Mouse (Mus musculus) megakaryocyte, adult 5-6 weeks (primary cell): ENCODE measurements at regions not wholly inside any gene's neighbourhood (a gene's known extent, or its start where the extent isn't known, plus 50 kb on each side); places are given as distances from the start of the nearest gene placed in this dataset.

ENCODE experiments used
- ATAC-seq: 2 replicates; pipeline ENCODE4 v1.8.0; 2016; ENCODE audit warnings: mild to moderate bottlenecking, inconsistent platforms; ENCODE audit not compliant: poor library complexity, severe bottlenecking

DNA sequence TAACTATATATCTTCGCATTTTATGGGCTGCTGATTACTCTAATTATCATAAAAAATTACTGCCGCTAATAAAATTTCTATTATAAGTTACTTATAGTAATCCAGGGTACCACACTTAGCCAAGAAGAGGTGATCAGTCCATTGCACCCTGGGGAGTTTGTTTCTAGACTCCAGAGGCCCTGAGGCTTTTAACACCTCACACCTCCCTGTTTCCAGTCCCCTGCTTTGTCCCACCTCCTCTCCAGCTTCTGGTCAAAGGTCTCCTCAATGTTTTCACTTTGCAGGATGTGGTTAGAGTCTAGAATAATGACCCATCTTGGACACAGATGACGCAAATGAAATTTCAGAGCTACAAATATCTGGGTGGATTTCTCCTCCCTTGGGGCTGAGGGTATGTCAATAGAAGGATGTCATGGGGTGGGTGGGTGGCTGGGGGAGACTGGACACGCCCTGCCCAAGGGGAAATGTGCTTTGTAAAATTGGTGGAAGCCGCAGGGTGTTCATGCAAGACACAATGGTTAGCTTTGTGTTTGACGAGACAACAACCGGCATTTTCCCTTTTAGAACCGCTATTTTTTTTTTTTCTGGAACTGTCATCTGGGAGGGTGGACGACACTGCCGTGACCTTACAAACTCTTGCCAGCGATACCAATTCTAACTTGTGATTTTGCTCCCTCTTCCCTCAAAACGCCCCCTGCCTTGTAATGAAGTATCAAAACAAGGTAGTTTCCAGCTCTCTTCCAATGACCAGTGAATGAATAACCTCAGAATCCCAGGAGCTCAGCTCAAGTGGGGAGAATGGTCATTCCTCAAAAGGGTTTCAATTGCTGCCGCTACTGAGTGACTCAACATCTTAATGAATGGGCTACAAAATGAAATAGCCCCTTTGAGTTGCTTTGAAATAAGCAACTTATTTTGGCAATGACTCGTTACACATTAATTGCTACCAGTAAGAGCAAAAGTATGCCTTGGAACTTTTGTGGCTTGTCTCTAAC, 207.0 kb upstream of the Irx3 start:
- ATAC-seq: no peak

DNA sequence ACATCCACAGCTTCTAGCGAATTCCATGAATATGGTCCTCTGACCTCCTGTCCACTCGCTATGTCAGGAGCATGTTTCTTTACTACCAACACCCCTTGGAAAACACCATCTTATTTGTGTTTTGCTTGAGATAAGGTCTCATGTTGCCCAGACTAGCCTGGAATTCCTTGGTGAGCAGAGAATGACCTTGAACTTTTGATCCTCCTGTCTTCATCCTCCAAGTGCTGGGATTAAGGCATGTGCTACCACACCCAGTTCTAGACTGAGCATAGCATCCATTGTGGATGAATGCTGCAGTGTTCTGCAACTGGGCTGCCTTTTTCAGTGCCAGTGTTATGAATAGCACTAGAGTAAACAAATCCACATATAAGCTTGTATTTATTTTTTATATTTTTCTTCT, 203.2 kb upstream of the Irx3 start:
- no peak for ATAC-seq

- ATAC-seq: no peak
These were observed 202.7 kb upstream of the Irx3 start for GRCm38 (mm10) chr8:92004532-92004931.

DNA sequence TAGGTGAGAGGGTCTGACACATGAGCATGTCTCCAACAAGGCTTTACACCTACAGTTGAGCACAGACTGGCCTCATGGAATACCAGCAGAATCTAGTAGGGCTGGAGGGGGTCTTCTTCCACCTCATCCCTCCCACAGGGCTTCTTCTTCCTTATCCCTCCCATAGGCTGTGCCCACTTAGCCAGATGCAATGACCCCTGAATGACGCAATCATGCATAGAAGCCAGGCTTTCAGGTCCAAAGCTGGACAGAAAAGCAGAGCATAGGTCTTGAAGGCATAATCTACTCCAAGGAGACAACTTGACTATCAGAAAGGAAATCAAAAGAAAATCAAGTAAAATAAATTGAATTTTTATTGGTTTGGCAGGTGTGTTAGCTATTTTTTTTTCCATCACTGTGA, 198.5 kb upstream of the Irx3 start:
- no peak for ATAC-seq

DNA sequence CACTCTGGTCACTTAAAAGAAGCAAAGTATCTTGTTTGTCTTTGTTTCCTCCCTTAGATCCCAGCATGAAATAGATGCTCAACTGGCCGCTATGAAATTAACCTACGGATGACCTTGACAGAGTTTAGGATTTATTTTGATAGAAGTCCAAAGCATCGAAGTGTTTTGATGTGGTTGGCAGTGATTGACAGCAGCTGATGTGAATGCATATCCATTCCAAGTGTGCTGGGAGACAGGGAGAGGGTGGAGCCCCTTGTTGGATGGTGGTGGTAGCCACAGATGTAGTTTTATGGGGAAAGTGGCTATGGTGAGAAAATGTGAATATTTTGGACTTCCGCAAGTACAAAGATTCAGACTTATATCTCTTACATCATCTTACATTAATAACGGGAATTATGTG, 197.8 kb upstream of the Irx3 start:
- ATAC-seq: no peak

- no peak for ATAC-seq
These were observed 197.3 kb upstream of the Irx3 start for GRCm38 (mm10) chr8:91999189-91999588.

GRCm38 (mm10) chr8:91997892-91998189, 196.0 kb upstream of the Irx3 start:
- no peak for ATAC-seq

DNA sequence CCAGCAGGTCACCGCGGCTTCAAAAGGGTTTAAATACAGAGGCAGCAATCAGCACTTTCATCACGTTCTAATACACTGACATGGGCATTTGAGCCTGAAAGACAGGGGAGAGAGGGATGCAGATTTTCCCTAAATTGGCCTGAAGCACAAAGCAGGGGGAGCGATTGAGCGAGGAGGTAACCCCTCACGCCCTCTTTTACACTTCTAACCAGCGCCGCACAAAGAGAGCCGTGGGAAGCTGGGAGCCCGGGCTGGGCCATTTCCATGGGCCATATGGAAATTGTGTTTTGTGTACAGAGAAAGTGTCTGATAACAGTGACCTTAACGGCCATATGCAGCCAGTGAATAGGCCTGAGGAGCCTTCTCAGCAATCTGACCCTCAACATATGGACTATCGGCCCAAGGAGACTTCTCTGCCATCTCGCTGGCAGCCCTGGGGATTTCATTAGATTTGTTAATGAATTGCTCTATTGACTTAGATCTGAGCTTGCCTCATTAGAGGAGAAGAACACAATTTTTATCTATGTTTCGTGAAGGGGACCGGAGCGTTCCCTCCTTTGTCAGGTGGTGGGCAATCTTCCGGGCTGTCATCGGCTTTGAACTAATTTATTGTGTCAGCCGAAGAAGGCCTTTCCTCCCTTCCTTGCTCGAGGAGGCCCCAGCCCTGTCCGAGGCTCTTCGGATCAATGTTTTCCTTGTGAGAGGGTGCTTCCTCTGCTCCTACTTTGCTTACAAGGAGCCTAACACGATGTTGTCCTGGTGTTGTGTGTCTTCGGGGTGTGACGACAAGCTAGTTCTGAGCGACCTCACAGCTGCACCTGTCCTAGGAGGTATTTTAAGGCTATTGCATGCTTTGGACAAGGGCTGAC, 195.4 kb upstream of the Irx3 start:
- ATAC-seq: no peak

DNA sequence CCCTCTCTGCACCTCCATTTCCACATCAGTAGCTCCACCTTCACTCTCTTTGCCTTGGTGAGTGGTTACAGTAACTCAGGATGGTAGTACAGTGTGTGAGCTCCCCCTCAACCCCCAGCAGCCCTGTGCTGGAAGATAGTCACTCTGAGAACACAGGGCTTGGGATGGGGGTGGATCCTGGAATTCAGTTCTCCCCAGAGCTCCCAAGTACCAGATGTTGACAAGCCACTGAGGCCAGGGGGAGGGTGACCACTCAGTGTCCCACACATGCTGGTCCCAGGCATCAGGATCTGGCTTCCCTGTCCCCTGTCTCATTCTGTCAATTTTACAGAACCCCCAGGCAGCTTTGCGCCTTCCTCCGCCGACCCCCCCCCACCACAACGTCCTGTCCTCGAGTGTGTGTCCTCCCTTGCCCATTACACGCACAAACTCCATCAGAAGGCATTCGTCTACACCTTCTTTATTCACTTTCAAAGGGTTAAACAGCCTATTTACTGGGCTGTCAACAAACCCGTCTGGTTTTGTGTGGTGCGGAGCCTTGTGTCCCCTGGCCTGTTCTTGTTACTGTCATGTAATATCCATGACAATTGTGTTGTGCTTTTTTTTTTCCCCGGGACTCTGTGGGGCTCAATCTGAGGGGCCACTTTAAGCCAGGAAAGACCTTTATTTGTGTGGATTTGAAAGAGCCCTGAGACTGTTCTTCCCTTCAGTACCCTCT, 194.6 kb upstream of the Irx3 start:
- ATAC-seq: no peak

DNA sequence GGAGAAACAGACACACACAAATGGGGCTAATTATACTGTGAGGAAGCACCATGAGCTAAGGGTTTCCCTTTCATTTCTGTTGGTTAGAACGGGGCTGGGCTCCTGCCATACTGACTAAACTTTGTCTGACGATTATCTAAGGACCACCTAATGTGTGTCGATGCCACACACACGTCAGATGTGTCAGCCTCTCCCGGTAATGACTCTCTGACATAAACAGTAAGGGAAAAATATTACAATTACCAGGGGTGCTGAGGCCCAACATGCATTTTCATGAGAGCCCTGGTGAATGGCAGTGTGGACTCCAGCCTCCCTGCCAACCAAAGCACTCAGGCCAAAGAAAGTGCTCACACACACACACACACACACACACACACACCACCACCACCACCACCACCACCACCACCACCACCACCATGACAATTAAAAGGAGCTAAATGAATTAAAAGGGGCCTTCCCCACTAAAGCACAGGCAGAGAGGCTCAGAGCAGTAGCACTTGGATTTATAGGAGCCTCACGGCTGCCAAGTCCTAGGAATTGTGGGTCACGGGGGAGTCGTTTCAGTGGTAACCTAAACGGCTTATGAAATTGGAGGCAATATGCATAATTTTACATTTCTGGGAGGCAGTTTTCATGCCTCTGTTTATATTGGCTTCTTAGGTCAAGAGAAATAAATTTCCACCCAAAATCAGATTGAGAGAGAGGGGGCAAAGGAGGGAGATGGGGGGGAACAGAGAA, 193.7 kb upstream of the Irx3 start:
- ATAC-seq: no peak

DNA sequence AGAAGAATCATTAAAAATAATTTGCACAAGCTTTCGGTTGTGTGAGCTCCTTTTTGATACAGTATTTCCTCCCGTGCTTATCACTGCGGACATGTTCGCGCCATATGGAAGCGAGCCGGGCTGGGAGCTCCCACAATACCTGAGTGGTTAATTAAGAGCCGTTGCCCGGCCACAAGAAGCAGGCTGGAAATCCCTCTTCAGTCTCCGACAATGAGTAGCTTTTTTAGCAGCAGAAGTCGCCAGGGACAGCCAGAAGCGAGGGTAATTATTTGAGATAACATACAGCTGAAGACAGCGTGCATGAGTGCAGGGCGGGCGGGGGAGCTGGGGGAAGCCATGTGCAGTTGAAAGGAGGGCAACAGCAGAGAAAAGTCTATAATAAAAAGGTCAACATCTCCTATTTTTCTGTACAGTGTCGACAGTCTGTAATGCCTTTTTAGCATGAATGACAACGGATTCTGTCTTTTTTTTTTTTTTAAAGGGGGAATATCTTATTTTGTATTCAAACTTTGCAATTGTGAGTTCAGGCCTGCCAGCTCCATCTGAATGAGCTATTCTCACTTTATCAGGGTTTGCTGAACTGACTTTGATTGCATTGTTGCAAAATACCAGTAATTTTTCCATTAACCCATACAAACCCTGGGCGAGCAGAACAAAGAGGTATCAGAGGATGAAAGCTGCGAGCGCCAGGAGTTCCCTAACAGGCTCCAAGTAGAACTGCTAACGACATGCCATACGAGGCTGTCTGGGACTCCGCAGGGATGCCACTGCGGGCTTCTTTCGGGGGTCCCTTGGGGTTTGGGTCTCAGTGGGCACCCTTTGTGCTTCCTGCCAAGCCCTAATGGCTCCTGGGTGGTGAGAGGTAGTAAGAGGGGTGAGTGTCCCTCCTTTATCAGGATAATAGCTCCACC, 189.9 kb upstream of the Irx3 start:
- no peak for ATAC-seq

GRCm38 (mm10) chr8:91990952-91991351, 189.1 kb upstream of the Irx3 start:
- ATAC-seq: peak; percentile 30

GRCm38 (mm10) chr8:91990048-91990447, 188.2 kb upstream of the Irx3 start:
- ATAC-seq: no peak

GRCm38 (mm10) chr8:91988866-91989633, 187.2 kb upstream of the Irx3 start:
- ATAC-seq: no peak

DNA sequence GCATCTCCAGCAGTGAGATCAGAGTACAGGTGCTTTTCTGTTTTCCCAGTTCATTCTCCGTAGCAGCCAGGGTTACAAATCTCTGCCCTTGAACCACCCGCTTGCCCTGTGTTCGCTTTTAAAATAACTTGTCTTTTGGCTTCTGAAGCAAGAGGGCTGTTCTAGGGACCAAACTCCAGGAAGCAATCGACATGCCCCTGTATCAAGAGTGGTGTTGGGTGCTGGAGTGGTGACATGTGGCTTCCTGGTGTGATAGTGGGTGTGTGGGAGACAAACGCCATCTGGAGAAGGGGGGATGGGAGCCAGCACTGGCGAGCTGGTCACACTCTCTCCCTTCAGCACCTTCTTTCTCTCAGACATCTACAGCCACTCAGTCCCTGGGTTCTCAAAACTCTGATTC, 186.0 kb upstream of the Irx3 start:
- ATAC-seq: no peak

DNA sequence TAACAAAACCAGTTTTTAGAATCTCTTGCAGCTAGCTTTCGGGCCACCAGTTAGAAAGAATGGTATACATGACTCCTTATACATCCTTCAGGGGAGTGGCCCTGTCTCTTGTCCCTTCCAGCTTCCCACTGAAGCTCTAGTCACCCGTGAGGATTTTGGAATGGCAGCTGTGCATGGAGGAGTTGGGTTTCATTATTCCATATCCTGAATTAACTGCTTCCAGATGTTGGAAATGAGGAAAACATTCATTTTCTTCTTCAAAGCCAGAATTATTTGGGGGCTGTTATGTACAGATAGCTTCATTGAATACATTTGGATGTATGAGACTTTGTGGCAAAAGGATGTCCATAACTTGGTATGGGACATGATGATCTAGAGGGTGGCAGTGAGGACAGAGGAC, 181.3 kb upstream of the Irx3 start:
- ATAC-seq: no peak

DNA sequence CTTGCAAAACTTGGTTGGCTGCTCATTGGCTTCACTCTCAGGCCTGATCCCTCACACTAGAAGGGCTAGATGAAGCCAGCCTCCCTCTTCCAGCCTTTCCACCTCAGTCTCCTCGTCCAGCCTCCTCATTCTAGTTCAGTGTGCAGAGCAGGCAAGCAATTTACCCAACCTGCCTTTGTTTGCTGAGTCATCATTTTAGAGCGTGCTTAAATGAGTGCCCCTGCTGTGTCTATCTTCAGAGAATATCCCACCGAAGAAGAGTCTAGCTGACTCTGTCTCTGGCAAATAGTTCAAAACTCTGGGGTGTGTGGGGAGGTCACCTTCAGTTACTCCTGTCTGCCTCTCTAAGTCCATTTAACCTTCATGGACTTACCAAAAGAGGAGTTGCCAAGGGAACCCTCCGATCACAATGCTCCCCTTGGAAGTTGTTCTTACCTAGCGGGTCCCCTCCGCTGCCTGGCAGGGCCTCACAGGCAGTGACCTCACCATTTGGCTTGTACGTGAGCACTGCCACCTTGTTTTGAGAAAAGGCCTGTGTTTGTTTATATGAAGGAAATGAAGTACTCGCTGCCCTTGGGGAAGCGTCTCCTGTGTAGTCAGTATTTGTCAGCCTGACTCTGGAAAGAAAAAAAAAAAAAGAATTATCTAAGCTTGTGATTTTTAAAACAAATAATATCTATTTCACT, 175.2 kb upstream of the Irx3 start:
- ATAC-seq: no peak

- no peak for ATAC-seq
These were observed 173.6 kb upstream of the Irx3 start for GRCm38 (mm10) chr8:91975460-91975859.
